Mouse (Mus musculus) kidney, adult 2 months (tissue): ENCODE measurements around the gene Zdhhc14.

Source experiments
- CTCF ChIP-seq: fragments of 200-500 bp; conservative IDR thresholded peaks from 2 replicates; pipeline ENCODE4 v1.5.1; 2011; ENCODE audit warnings: low read depth, mild to moderate bottlenecking, control low read depth, low read length, moderate library complexity, mixed read lengths; ENCODE audit not compliant: insufficient read depth, insufficient read length
- POLR2A ChIP-seq: fragments of 200-500 bp; IDR thresholded peaks from one replicate; pipeline ENCODE4 v1.6.1; 2011; ENCODE audit warnings: low read depth, low read length, control low read depth

DNA sequence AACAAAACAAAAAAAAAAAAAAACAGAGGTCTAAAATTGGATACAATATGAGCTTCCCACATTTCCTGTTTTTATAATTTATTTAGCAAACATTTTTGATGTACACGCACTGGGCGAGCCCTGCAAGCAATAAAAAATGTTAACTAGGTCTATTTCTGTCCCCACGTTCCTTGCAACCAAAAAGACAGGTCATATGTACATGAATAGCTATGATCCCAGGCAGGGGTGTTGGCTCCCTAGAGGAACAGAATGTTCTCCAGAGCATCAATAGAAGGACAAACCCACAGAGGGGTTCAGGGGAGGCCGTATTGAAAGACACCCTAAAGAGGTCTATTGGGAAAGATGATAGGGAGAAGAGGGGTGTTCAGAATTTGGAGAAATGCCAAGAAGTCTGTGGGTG, 106.6 kb downstream of the Zdhhc14 start:
- TF ChIP-seq CTCF (no peak), POLR2A (no peak)
